Mouse (Mus musculus): ENCODE results near the gene Art3.

The Art3 gene

GRCm38 (mm10) chr5:92381550-92382348, 50.1 kb downstream of the Art3 start:
- DNase-seq (ENCODE audit: low spot score in 2 of 2) = peak; percentile 71 to 87

GRCm38 (mm10) chr5:92382349-92382679, 50.7 kb downstream of the Art3 start:
- no peak for DNase-seq (ENCODE audit: low spot score in 2 of 2)

GRCm38 (mm10) chr5:92383747-92384146, 52.1 kb downstream of the Art3 start:
- no peak for DNase-seq (ENCODE audit: low spot score in 2 of 2)

GRCm38 (mm10) chr5:92384855-92385254, 53.2 kb downstream of the Art3 start:
- DNase-seq (ENCODE audit: low spot score in 2 of 2) = peak; percentile 44 to 78

GRCm38 (mm10) chr5:92386102-92386501, 54.5 kb downstream of the Art3 start:
- no peak for DNase-seq (ENCODE audit: low spot score in 2 of 2)

- DNase-seq (ENCODE audit: low spot score in 2 of 2) = no peak
Observed at GRCm38 (mm10) chr5:92386643-92387042, 55.0 kb downstream of the Art3 start.

- DNase-seq (ENCODE audit: low spot score in 2 of 2) = no peak
Observed at GRCm38 (mm10) chr5:92387433-92387832, 55.8 kb downstream of the Art3 start.

- no peak for DNase-seq (ENCODE audit: low spot score in 2 of 2)
Observed at GRCm38 (mm10) chr5:92389977-92390376, 58.4 kb downstream of the Art3 start.

GRCm38 (mm10) chr5:92390615-92391014, 59.0 kb downstream of the Art3 start:
- DNase-seq (ENCODE audit: low spot score in 2 of 2) = no peak

- no peak for DNase-seq (ENCODE audit: low spot score in 2 of 2)
Observed at GRCm38 (mm10) chr5:92392542-92392941, 60.9 kb downstream of the Art3 start.

GRCm38 (mm10) chr5:92393863-92394262, 62.2 kb downstream of the Art3 start:
- no peak for DNase-seq (ENCODE audit: low spot score in 2 of 2)

- no peak for DNase-seq (ENCODE audit: low spot score in 2 of 2)
Observed at GRCm38 (mm10) chr5:92395764-92396163, 64.1 kb downstream of the Art3 start.

GRCm38 (mm10) chr5:92396476-92396875, 64.8 kb downstream of the Art3 start:
- no peak for DNase-seq (ENCODE audit: low spot score in 2 of 2)

GRCm38 (mm10) chr5:92398153-92398552, 66.5 kb downstream of the Art3 start:
- DNase-seq (ENCODE audit: low spot score in 2 of 2) = peak; percentile 78 to 89

GRCm38 (mm10) chr5:92402816-92403215, 71.2 kb downstream of the Art3 start:
- DNase-seq (ENCODE audit: low spot score in 2 of 2) = no peak

GRCm38 (mm10) chr5:92403562-92404399, 72.2 kb downstream of the Art3 start:
- DNase-seq (ENCODE audit: low spot score in 2 of 2) = no peak

- DNase-seq (ENCODE audit: low spot score in 2 of 2) = no peak
Observed at GRCm38 (mm10) chr5:92404400-92404678, 72.7 kb downstream of the Art3 start.

- DNase-seq (ENCODE audit: low spot score in 2 of 2) = no peak
Observed at GRCm38 (mm10) chr5:92409361-92410155, 77.9 kb downstream of the Art3 start.

GRCm38 (mm10) chr5:92410486-92410885, 78.9 kb downstream of the Art3 start:
- no peak for DNase-seq (ENCODE audit: low spot score in 2 of 2)

- DNase-seq (ENCODE audit: low spot score in 2 of 2) = no peak
Observed at GRCm38 (mm10) chr5:92411461-92412140, 80.0 kb downstream of the Art3 start.

GRCm38 (mm10) chr5:92413271-92413981, 81.8 kb downstream of the Art3 start:
- DNase-seq (ENCODE audit: low spot score in 2 of 2) = no peak

All from spleen, postnatal 4 days (tissue).